Mouse (Mus musculus): Measurements from ENCODE around the gene Slc25a29. TPM values are rescaled to one million over a fixed set of nuclear protein-coding genes. Genes with fewer than 3 reads are reported as not detected.

The Slc25a29 gene
- polyA plus RNA-seq, 1 experiment from 2014 or later, result 2.7 TPM

GRCm38 (mm10) chr12:108794979-108795537, 40.6 kb downstream of the Slc25a29 start:
- Histone ChIP-seq H3K4me1 (ENCODE audit: control insufficient read depth in 2 of 2, insufficient read depth in 2 of 2, low read length in 2 of 2) (peaks cover 0 to 32% of the 10 kb centered on the region in 2 experiments; a peak in 2 of 4 replicates), H3K9me3 (ENCODE audit: control insufficient read depth, low read length) (no peaks in the 10 kb centered on the region), H3K9ac (ENCODE audit: low read length) (peak overlapping the region; percentile 90), H3K27ac (replicated peaks in 1 of 2; ENCODE audit: control insufficient read depth in 1 of 2, insufficient read depth in 1 of 2, low read depth in 2 of 2, low read length in 2 of 2) (peak overlapping the region; percentile 68 to 99; a peak in 3 of 4 replicates), H3K4me2 (ENCODE audit: low read length) (peak overlapping the region; percentile 76), H3K27me3 (ENCODE audit: control insufficient read depth, insufficient read depth, low read length) (no peaks in the 10 kb centered on the region), H3K4me3 (ENCODE audit: control insufficient read depth in 1 of 2, insufficient read depth in 1 of 2, low read depth in 1 of 2, low read length in 2 of 2) (peak overlapping the region; percentile 78 to 100), H3K36me3 (ENCODE audit: control insufficient read depth, insufficient read depth, low read length) (no peaks in the 10 kb centered on the region)
- no peak for ATAC-seq (ENCODE audit: insufficient number of reproducible peaks, insufficient read depth, low FRiP score, low read depth)
- 3% methylated on average over 9 of the region's 9 CpGs for WGBS

GRCm38 (mm10) chr12:108794078-108794711, 41.5 kb downstream of the Slc25a29 start:
- Histone ChIP-seq H3K4me2 (ENCODE audit: low read length) (peak overlapping the region; percentile 76), H3K4me1 (ENCODE audit: control insufficient read depth in 2 of 2, insufficient read depth in 2 of 2, low read length in 2 of 2) (peaks cover 0 to 25% of the 10 kb centered on the region in 2 experiments; a peak in 2 of 4 replicates), H3K27ac (replicated peaks in 1 of 2; ENCODE audit: control insufficient read depth in 1 of 2, insufficient read depth in 1 of 2, low read depth in 2 of 2, low read length in 2 of 2) (peak overlapping the region; percentile 94 to 99), H3K9ac (ENCODE audit: low read length) (peak overlapping the region; percentile 90), H3K4me3 (ENCODE audit: control insufficient read depth in 1 of 2, insufficient read depth in 1 of 2, low read depth in 1 of 2, low read length in 2 of 2) (peak overlapping the region; percentile 78 to 100), H3K9me3 (ENCODE audit: control insufficient read depth, low read length) (no peaks in the 10 kb centered on the region), H3K27me3 (ENCODE audit: control insufficient read depth, insufficient read depth, low read length) (no peaks in the 10 kb centered on the region), H3K36me3 (ENCODE audit: control insufficient read depth, insufficient read depth, low read length) (no peaks in the 10 kb centered on the region)
- ATAC-seq (ENCODE audit: insufficient number of reproducible peaks, insufficient read depth, low FRiP score, low read depth), result peak; percentile 56
- WGBS, result under 1% methylated on average over 67 of the region's 94 CpGs

- H3K27me3 ChIP-seq (ENCODE audit: control insufficient read depth, insufficient read depth, low read length), result no peaks in the 10 kb centered on the region
- H3K27ac ChIP-seq (replicated peaks in 1 of 2; ENCODE audit: control insufficient read depth in 1 of 2, insufficient read depth in 1 of 2, low read depth in 2 of 2, low read length in 2 of 2), result peak overlapping the region; percentile 94 to 99
- no peaks in the 10 kb centered on the region for H3K9me3 ChIP-seq (ENCODE audit: control insufficient read depth, low read length)
- peaks cover 0 to 25% of the 10 kb centered on the region in 2 experiments; a peak in 2 of 4 replicates for H3K4me1 ChIP-seq (ENCODE audit: control insufficient read depth in 2 of 2, insufficient read depth in 2 of 2, low read length in 2 of 2)
- H3K9ac ChIP-seq (ENCODE audit: low read length), result peak overlapping the region; percentile 90
- no peak for ATAC-seq (ENCODE audit: insufficient number of reproducible peaks, insufficient read depth, low FRiP score, low read depth)
- WGBS, result under 1% methylated on average over 48 of the region's 71 CpGs
- peak overlapping the region; percentile 59 for H3K4me2 ChIP-seq (ENCODE audit: low read length)
- peak overlapping the region; percentile 78 to 100 for H3K4me3 ChIP-seq (ENCODE audit: control insufficient read depth in 1 of 2, insufficient read depth in 1 of 2, low read depth in 1 of 2, low read length in 2 of 2)
- H3K36me3 ChIP-seq (ENCODE audit: control insufficient read depth, insufficient read depth, low read length), result no peaks in the 10 kb centered on the region
These were observed 42.2 kb downstream of the Slc25a29 start for GRCm38 (mm10) chr12:108793453-108793941.

GRCm38 (mm10) chr12:108792546-108793452, 42.9 kb downstream of the Slc25a29 start, which contains the start of gene Yy1:
TSS of gene Yy1 (plus strand) at chr12:108792973.
- peak within 1 kb of the TSS; percentile 76 for H3K4me2 ChIP-seq (ENCODE audit: low read length)
- peaks cover 0 to 25% of the 10 kb centered on the region in 2 experiments; a peak in 2 of 4 replicates for H3K4me1 ChIP-seq (ENCODE audit: control insufficient read depth in 2 of 2, insufficient read depth in 2 of 2, low read length in 2 of 2)
- peak within 1 kb of the TSS; percentile 90 for H3K9ac ChIP-seq (ENCODE audit: low read length)
- no peaks in the 10 kb centered on the region for H3K36me3 ChIP-seq (ENCODE audit: control insufficient read depth, insufficient read depth, low read length)
- peak within 1 kb of the TSS; percentile 94 to 100 for H3K4me3 ChIP-seq (ENCODE audit: control insufficient read depth in 1 of 2, insufficient read depth in 1 of 2, low read depth in 1 of 2, low read length in 2 of 2)
- H3K9me3 ChIP-seq (ENCODE audit: control insufficient read depth, low read length), result no peaks in the 10 kb centered on the region
- peak within 1 kb of the TSS; percentile 99 for H3K27ac ChIP-seq (replicated peaks in 1 of 2; ENCODE audit: control insufficient read depth in 1 of 2, insufficient read depth in 1 of 2, low read depth in 2 of 2, low read length in 2 of 2)
- no peaks in the 10 kb centered on the region for H3K27me3 ChIP-seq (ENCODE audit: control insufficient read depth, insufficient read depth, low read length)
- ATAC-seq (ENCODE audit: insufficient number of reproducible peaks, insufficient read depth, low FRiP score, low read depth), result peak; percentile 96
- WGBS, result 1% methylated on average over 94 of the region's 127 CpGs

GRCm38 (mm10) chr12:108792152-108792545, 43.5 kb downstream of the Slc25a29 start:
- Histone ChIP-seq H3K9ac (ENCODE audit: low read length) (peak overlapping the region; percentile 88), H3K4me2 (ENCODE audit: low read length) (peak overlapping the region; percentile 76), H3K36me3 (ENCODE audit: control insufficient read depth, insufficient read depth, low read length) (no peaks in the 10 kb centered on the region), H3K4me1 (ENCODE audit: control insufficient read depth in 2 of 2, insufficient read depth in 2 of 2, low read length in 2 of 2) (peaks cover 0 to 25% of the 10 kb centered on the region in 2 experiments; a peak in 2 of 4 replicates), H3K27ac (replicated peaks in 1 of 2; ENCODE audit: control insufficient read depth in 1 of 2, insufficient read depth in 1 of 2, low read depth in 2 of 2, low read length in 2 of 2) (peak overlapping the region; percentile 93 to 99), H3K27me3 (ENCODE audit: control insufficient read depth, insufficient read depth, low read length) (no peaks in the 10 kb centered on the region), H3K4me3 (ENCODE audit: control insufficient read depth in 1 of 2, insufficient read depth in 1 of 2, low read depth in 1 of 2, low read length in 2 of 2) (peak overlapping the region; percentile 94 to 100), H3K9me3 (ENCODE audit: control insufficient read depth, low read length) (no peaks in the 10 kb centered on the region)
- WGBS, result 0% methylated on average over 52 of the region's 52 CpGs
- peak; percentile 51 for ATAC-seq (ENCODE audit: insufficient number of reproducible peaks, insufficient read depth, low FRiP score, low read depth)

GRCm38 (mm10) chr12:108787329-108787728, 48.4 kb downstream of the Slc25a29 start:
- no peak overlapping the region for H3K9ac ChIP-seq (ENCODE audit: low read length)
- 82% methylated on average over 2 of the region's 2 CpGs for WGBS
- H3K27ac ChIP-seq (replicated peaks in 1 of 2; ENCODE audit: control insufficient read depth in 1 of 2, insufficient read depth in 1 of 2, low read depth in 2 of 2, low read length in 2 of 2), result no peak overlapping the region
- no peak overlapping the region for H3K4me3 ChIP-seq (ENCODE audit: control insufficient read depth in 1 of 2, insufficient read depth in 1 of 2, low read depth in 1 of 2, low read length in 2 of 2)
- no peaks in the 10 kb centered on the region for H3K36me3 ChIP-seq (ENCODE audit: control insufficient read depth, insufficient read depth, low read length)
- H3K27me3 ChIP-seq (ENCODE audit: control insufficient read depth, insufficient read depth, low read length), result no peaks in the 10 kb centered on the region
- H3K4me1 ChIP-seq (ENCODE audit: control insufficient read depth in 2 of 2, insufficient read depth in 2 of 2, low read length in 2 of 2), result peaks cover 0 to 10% of the 10 kb centered on the region in 2 experiments; a peak in 2 of 4 replicates
- H3K9me3 ChIP-seq (ENCODE audit: control insufficient read depth, low read length), result peaks cover 7% of the 10 kb centered on the region; the same call in 1 of the 2 replicates
- no peak overlapping the region for H3K4me2 ChIP-seq (ENCODE audit: low read length)
- ATAC-seq (ENCODE audit: insufficient number of reproducible peaks, insufficient read depth, low FRiP score, low read depth), result no peak

- no peak overlapping the region for H3K9ac ChIP-seq (ENCODE audit: low read length)
- no peaks in the 10 kb centered on the region for H3K27me3 ChIP-seq (ENCODE audit: control insufficient read depth, insufficient read depth, low read length)
- no peaks in the 10 kb centered on the region for H3K36me3 ChIP-seq (ENCODE audit: control insufficient read depth, insufficient read depth, low read length)
- no peak for ATAC-seq (ENCODE audit: insufficient number of reproducible peaks, insufficient read depth, low FRiP score, low read depth)
- H3K4me3 ChIP-seq (ENCODE audit: control insufficient read depth in 1 of 2, insufficient read depth in 1 of 2, low read depth in 1 of 2, low read length in 2 of 2), result no peak overlapping the region
- H3K4me1 ChIP-seq (ENCODE audit: control insufficient read depth in 2 of 2, insufficient read depth in 2 of 2, low read length in 2 of 2), result no peaks in the 10 kb centered on the region
- H3K9me3 ChIP-seq (ENCODE audit: control insufficient read depth, low read length), result peaks cover 7% of the 10 kb centered on the region; the same call in 1 of the 2 replicates
- H3K27ac ChIP-seq (replicated peaks in 1 of 2; ENCODE audit: control insufficient read depth in 1 of 2, insufficient read depth in 1 of 2, low read depth in 2 of 2, low read length in 2 of 2), result no peak overlapping the region
- WGBS, result 92% methylated on average over 4 of the region's 4 CpGs
- no peak overlapping the region for H3K4me2 ChIP-seq (ENCODE audit: low read length)
These were observed 50.5 kb downstream of the Slc25a29 start for GRCm38 (mm10) chr12:108785161-108785560.

Measured in heart, embryonic 14.5 days (tissue).